Mouse (Mus musculus) cerebellum, adult (tissue): ENCODE data around the gene Atg4a-ps.
"Not testable (repeated sequence)": the region's sequence is repeated elsewhere in the genome, so short reads cannot be mapped to it uniquely, and the experiment has no call there.

ENCODE experiments used
- ATAC-seq: cut with Nextera tagmentation; 2 replicates; pipeline ENCODE4 v1.9.2; 2017; ENCODE audit warnings: mild to moderate bottlenecking, moderate library complexity, mixed read lengths; ENCODE audit not compliant: insufficient number of reproducible peaks, low FRiP score, low TSS enrichment

Gene Atg4a-ps

DNA sequence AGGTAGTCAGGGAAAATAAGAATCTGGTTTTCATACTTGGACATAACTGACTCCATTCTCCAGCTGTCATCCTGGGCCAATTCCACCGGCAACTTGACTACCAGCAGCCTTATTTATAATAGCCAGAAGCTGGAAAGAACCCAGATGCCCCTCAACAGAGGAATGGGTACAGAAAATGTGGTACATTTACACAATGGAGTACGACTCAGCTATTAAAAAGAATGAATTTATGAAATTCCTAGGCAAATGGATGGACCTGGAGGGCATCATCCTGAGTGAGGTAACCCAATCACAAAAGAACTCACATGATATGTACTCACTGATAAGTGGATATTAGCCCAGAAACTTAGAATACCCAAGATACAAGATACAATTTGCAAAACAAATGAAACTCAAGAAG, at the start of gene Atg4a-ps:
Atg4a-ps (minus strand) TSS at position 101 of the 400 bp plus-strand sequence.
- not testable (repeated sequence) for ATAC-seq

DNA sequence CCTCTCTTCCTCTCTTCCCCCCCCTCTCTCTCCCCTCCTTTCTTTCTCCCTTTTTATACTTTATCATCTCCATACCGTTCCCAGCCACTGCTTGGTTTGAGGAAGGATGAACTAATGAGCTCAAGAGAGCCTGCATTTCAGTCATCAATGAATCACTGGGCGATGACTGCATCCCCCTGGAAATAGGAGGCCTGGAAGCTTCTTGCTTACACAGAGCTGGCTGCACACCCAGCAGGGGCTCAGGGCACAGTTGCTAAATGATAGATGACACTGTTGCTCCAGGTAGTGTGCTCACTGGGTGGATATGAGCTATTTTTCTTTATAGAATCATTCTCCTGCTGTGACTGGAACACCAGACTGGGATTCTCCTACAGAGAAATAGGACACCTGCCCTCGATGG, 49.7 kb upstream of the Atg4a-ps start:
- no peak for ATAC-seq

DNA sequence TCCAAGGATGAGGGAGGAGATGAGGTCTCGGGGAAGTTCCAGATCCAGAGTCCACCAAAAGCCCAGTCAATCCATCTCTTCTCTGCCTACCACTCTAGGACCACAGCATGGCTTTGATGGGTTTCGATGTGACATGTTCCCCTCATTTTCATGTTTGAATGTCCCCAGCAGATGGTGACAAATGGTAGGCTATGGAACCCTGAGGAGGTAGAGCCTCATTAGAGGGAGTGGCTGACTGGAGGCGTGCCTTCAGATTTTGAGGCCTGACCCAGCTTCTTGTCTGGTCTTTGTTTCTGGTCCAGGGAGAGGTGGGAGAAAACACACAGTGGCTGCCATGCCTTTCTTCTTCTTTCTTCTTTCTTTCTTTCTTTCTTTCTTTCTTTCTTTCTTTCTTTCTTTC, 44.6 kb upstream of the Atg4a-ps start:
- no peak for ATAC-seq

DNA sequence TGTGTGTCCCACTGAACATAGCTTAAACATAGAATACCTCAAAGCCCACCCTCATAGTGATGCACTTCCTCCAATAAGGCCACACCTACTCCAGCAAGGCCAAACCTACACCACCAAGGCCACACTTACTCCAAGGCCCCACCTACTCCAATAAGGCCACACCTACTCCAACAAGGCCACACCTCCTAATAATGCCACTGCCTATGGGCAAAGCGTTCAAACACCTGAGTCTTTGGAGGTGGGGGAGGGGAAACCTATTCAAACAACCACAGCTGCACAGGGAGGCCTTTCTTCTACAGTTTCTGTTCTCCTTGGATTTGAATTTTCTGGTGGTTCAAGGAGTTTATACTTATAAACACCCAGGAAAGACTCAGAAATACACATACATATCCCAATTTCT, 43.2 kb upstream of the Atg4a-ps start:
- ATAC-seq = no peak

DNA sequence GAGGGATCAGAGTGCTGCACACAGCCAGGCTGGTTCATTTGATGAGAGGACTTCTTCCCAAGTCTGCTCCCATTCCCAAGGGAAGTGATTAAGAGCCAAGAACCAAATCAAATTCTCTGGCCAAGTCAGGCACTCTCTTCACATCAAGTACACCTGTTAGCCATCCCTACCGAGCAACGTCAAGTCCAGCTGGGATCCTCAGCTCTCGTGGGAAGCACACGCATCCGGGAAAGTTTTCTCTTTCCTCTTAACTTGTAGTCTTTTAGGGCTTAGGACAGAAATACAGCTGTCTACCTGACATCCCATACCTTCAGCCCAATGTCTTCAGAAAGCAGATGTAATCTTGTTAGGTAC, 38.1 kb upstream of the Atg4a-ps start:
- no peak for ATAC-seq

DNA sequence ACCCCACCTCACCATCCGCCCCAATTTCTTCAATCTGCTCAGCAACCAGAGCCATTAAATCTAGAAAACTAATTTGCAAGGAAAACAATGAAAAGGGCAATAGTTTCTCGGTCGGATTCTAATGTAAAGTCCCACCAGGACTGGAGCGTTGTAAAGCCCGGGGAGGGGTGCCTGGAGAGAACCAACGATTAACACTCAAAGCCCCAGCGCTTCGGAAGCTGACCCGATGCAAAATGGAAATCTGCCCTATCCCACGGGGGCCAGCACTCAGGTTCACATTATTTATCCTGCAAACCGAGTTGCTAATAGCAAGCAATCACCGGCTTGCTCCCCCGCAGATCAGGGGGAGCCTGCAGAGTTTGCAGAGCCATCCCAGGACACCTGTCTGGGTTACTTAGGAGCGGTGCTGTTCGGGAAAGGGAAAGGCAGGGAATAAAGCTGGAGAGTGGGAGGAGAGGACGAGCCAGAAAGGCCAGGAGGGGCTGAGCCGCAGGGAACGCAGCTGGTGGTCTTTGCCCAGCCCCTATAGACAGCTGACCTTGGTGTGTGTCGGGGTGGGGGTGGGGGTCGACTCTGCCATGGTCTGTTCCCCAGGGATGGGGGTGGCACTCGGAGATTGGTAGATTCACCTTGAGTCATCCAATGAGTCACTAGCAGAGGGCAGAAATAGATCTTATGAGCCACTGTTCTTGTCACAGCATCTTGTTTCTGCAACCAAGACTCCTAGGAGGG, 37.5 kb upstream of the Atg4a-ps start:
- ATAC-seq = no peak

DNA sequence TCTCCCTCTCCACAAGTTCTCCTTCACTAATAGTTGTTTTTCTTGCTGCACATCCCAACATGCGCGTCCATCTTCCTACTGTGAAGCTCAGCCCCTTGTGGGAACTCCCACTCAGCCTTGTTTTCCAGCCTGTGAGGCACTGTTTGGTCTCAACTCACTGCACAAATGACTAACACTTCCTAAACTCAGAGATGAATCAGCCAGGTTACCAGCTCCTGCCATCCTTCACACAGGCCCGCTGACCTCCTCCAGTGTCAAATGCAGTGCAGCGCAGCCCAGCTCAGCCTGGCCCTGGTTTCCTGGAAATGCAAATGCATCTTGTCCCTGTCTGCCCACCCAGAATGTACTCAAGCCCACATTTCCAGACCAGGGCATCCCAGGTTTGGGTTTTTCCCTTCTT, 36.6 kb upstream of the Atg4a-ps start:
- ATAC-seq = no peak

DNA sequence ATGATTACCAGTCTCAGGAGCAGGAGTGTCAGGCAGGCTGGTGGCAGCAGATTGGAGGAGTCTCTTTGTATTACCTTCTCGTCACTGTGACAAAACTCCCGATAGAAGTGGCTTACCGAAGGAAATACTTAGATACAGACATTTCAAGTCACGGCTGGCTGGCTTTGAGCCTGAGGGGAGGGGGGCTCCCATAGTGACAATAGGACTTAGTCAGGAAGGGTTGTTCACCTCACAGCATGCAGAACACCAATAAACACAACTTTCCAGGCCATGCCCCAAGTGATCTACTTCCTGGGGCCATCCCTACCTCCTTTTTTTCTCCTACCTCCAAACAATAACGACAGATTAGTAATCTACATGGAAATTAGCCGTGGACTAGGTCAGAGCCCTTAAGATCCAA, 32.9 kb upstream of the Atg4a-ps start:
- no peak for ATAC-seq

DNA sequence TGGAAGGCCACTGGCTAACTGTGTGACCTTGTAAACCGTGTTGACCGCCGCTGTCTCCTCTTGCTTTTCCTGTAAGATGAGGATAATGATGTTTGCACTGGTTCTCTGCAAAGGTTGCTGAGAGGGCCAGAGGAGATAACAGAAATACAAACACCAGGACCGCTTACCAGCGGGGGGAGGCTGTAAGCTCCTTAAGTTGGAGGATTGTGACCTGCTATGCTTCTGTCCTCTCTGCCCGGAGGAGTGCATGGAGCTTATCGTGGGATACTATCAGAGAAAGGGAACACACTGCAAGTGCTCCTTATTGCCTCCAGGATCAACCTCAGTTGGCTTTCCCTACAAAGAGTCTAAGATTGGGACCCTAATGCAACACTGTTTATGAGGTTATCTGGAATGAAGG, 26.8 kb upstream of the Atg4a-ps start:
- ATAC-seq = no peak

DNA sequence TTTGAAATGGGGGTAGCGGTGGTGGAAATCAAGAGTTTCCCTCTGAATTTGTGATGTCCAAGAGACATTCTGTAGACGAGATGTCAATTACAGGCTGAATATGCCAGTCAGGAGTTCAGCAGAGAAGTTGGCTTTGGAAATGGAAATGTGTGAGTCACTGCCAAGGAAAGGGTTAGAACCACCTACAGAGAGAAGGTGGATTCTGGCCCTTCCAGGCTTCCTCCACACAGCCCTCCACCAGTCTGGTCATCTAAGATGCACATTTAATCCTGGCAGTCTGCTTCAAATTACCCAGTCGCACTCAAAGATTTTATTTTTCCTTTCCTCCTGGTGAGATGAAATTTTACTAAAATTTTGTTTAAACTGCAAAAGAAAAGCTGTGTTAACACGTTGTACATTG, 26.2 kb upstream of the Atg4a-ps start:
- ATAC-seq = no peak

DNA sequence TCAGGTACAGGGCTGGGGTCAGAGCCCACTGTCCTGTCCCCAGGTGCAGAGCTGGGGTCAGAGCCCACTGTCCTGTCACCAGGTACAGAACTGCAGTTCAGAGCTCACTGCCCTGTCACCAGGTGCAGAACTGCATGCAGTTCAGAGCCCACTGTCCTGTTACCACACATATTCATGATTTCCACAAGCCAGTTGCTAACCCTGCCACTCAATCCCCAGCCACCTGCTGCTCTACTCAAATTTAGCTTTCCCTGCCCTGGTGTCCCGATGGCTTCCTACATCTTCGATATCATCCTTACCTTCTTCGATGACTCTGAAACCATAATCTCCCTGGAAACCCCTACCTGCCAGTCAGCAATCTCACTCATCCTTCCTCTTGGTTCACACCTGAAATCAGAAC, 17.5 kb upstream of the Atg4a-ps start:
- no peak for ATAC-seq

DNA sequence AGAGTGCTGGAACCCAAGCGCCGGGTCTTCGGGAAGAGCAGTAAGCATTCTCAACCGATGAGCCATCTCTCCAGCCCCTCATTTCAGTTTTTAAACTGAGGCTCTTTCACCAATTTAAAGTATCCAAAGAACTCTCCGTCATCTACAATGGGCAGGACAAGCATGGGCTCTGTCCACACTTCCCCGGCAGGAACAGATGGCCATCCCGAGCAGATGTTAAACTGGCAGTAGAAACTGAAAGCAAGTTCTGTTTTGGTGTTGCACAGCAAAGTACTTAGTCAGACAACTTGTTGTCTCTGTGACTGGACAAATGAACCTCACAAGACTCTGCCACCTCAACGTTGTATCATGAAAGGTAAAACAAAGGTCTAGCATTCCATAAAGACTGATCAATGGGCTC, 15.8 kb upstream of the Atg4a-ps start:
- ATAC-seq = no peak

DNA sequence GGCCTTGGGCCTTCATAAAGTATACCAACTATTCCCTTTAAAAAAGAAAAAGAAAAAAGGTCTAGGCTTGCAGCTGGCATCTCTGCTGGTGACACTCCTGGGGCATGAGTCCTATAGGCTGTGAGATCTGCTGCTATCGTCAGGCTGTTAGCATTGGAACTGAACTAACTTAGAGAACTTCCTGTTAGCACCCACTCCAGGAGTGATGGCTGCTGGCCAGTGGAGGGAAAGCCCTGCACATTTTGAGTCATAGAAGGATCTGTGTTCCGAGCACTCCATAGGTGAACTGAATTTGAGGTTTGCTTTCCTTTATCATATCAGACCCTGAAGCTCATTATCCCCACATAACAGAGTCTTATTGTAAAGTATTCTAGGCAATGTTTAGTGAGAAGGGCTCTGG, 14.1 kb upstream of the Atg4a-ps start:
- ATAC-seq = no peak

DNA sequence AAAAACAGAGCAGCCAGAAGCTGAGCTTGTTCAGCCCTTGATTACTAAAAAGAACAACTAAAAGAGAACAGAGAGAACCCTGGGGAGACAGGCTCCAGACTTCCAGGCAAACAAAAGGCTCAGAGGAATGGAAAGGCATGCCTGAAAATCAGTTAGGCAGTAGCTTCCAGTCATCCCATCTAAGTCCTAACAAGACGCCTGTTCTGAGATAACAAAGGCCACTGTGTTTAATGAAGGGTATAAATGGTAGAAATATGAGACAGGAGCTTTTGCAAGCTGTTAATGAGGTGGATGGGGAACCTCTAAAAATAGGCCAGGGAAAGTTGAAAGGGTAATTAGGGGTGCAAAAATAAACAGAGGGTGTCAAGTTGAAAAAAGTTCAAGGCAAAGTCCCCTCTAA, 4.5 kb upstream of the Atg4a-ps start:
- ATAC-seq = no peak

DNA sequence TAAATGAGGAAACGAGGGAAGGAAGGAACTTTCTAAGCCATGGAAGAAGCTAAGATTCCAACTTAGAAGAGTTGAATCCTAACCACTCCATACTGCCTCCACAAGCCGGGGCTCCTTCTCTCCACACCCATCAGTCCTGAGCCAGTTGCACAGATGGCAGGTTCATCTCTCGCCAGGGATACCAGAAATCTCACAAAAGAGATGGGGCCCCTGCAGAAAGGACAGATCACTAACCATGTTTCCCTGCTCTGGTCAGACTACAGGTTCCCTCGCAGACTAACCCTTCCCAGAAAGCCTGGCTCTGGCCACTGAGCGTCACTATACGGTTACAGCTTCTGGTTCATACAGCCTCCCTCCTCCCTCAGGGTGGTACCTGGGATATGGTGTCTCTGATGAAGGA, 3.8 kb upstream of the Atg4a-ps start:
- ATAC-seq = peak; percentile 86

DNA sequence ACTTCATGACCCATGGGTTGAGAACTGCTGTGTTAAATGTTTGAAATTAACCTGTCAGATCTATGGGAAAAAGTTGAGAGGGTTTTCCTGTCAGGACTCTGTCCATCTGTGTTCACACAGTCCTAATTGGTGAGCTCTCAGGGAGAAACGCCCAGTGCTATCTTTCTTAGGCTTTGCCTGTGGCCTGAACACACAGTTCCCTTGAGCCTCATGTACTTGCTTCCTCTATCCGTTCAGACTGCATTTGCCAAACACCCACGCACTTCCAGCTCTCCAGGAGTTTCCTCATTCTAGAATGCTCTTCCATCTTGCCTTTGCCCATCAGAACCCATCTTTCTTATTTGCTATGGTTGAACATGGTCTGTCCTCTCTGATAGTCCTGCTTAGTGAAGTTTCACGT, 2.6 kb upstream of the Atg4a-ps start:
- no peak for ATAC-seq

DNA sequence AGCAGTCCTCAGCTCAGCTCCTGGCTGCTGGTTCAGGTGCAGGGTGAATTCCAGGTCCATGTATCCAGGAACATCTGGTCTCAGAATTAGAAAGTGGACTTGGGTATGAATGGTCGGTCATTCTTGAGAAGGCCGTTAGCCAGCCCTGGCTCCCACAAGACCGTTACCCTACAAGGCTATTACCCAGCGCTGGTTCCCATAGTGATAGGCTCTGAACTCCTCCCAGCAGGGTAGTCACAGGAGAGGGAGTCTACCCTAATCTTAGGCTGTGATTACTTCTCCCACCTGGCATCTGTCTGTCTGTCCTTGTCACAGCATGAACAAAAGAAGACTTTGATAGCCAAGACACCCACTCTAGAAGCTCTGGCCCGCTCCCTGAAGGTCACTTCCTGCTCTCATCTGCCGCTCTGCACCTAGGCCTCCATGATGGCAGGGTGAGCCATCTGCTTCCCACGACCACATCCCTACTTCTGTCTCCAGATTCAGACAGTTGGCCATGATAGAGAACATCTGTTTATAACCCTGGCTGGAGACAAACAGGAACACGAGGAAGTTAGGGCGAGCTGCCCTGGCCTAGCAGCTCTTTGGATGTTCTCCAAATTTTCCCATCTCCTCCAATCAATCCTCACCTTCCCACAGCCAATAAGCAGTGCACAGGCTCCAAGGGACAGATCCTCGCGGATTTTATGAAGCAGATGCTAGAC, 1.4 kb upstream of the Atg4a-ps start:
- ATAC-seq = no peak

DNA sequence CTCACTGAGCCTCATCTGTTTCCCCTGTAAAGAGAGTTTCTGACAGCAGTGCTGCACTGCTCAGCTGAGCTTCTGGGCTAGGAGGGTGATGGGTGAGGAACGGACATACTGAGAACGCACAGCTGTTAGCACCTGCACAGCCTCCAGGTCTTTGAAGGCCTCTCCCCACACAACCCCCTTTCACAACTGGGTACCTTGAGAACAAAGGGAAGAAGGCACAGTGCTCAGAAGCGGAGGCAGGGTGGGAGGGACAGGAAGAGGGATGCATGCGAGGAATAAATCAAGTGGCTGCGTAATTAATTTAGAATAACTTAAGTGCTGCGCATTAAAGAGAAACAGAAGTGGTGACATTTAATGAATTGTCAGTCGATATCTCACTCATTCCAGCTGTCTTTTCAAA, 4.6 kb downstream of the Atg4a-ps start:
- ATAC-seq = no peak

DNA sequence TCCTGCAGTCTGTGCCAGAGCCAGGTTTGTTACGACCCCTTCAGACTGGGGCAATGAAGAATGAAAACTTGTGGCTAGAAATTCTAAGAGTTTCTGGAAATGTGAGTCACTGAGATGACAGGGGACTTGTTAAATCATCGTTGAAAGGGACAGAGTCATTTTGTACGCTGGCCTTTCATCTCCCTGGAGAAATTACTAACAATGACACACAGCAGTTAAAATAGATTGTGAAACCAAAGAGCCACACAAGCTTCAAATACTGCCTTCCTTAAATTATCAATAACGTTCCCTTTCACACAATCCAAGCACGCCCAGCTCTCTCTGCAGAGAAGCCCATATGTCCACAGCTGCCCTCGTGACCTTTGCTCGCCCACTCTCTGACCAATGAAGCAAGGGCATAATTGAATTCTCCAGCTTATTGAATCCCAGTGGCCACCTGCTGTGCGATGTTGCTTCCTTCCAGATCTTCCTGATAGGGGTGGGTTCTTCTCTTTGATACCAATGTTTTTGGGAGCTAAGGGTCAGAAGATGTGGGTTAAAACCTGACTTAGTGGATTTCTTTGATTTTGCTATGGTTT, 5.6 kb downstream of the Atg4a-ps start:
- ATAC-seq = no peak

DNA sequence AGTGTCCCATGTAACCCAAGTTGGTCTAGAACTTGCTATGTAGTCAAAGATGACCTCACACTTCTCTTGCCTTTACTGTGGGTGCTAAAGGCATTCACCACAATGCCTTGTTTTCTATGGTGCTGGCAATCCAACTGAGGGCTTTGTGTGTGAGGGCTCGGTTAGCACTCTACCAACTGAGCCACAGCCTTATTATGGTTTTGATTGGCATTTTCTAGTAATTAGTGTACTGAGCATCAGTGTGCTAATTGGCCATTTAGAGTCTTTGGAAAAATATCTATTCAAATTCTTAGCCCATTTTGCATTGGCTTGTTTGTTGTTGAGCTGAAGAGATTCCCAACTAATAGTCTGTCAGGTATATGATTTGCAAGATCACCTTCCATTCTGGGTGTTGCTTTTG, 8.2 kb downstream of the Atg4a-ps start:
- ATAC-seq = no peak

DNA sequence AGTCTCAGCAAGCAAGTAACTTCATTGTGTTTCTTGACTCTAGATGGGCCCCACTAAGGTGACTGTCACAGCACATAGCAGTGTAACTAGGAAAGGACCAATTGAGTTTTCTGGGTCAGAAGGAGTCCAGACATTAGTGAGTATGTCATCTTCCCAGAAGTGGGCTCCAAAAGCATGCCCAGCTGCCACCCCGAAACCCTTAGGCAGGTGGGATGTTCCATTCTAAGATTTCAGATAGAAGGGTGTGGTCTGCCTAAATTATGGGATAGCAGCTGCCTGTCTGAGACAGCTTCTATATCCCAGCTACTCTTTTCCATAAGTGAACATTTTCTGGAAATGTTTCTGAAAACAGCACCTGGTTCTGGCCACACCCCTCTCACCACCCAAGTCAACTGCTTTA, 11.6 kb downstream of the Atg4a-ps start:
- no peak for ATAC-seq

DNA sequence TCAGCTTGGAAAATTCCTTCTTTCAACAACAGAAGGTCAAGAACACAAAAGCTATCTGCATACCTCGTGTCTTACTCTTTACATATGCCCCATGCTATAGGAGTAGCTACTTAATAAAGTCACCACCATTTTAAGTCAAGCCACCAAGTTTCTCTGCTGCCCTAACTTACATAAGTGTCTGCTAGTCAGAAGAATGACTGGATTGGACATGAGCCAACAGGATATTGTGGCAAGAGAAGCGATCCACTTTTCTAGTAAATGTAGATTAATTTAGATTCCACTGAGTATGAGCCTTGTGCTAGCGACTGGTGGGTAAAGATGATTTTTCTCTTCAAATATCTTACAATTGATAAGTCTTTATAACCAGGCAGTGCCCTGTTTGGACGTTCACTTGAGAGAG, 12.0 kb downstream of the Atg4a-ps start:
- no peak for ATAC-seq
